Mouse (Mus musculus) monocyte, adult 5-6 weeks (primary cell): ENCODE measurements around the gene Ppp1r11. TPM values are rescaled to one million over a fixed set of nuclear protein-coding genes. Genes with fewer than 3 reads are reported as not detected.

Source experiments
- ATAC-seq: fragments of 153-309, 156-312 bp; replicated peaks from 2 replicates; pipeline ENCODE4 v1.8.0; 2017; ENCODE audit warnings: mild to moderate bottlenecking; ENCODE audit not compliant: low TSS enrichment, insufficient number of reproducible peaks, severe bottlenecking, poor library complexity, low FRiP score
- total RNA-seq: library from RNA; stranded (forward); fragments of 200-1000, 200-491, 200-594 nt; gene quantifications from 3 replicates; pipeline ENCODE4 v1.2.3, GENCODE M21; 2017

The Ppp1r11 gene
- total RNA-seq, 1 experiment from 2014 or later: 79.2 TPM

GRCm38 (mm10) chr17:36930233-36930632, 21.3 kb downstream of the Ppp1r11 start:
- no peak for ATAC-seq

- no peak for ATAC-seq
Observed at GRCm38 (mm10) chr17:36929236-36929932, 22.2 kb downstream of the Ppp1r11 start.

GRCm38 (mm10) chr17:36927496-36928120, 23.9 kb downstream of the Ppp1r11 start:
- ATAC-seq: no peak

- ATAC-seq: no peak
Observed at GRCm38 (mm10) chr17:36923491-36923890, 28.1 kb downstream of the Ppp1r11 start.

- no peak for ATAC-seq
Observed at GRCm38 (mm10) chr17:36922715-36923114, 28.8 kb downstream of the Ppp1r11 start.

- no peak for ATAC-seq
Observed at GRCm38 (mm10) chr17:36920239-36920638, 31.3 kb downstream of the Ppp1r11 start.

GRCm38 (mm10) chr17:36915076-36915475, 36.5 kb downstream of the Ppp1r11 start:
- no peak for ATAC-seq

- 0 out of 2 replicates have a peak, but pooled peaks have one; percentile 53 for ATAC-seq
Observed at GRCm38 (mm10) chr17:36914108-36914507, 37.4 kb downstream of the Ppp1r11 start.

- no peak for ATAC-seq
Observed at GRCm38 (mm10) chr17:36912031-36912430, 39.5 kb downstream of the Ppp1r11 start.

- no peak for ATAC-seq
Observed at GRCm38 (mm10) chr17:36909802-36910201, 41.7 kb downstream of the Ppp1r11 start.

- ATAC-seq: no peak
Observed at GRCm38 (mm10) chr17:36908235-36908634, 43.3 kb downstream of the Ppp1r11 start.

GRCm38 (mm10) chr17:36903651-36904050, 47.9 kb downstream of the Ppp1r11 start:
- no peak for ATAC-seq

GRCm38 (mm10) chr17:36900691-36901090, 50.9 kb downstream of the Ppp1r11 start:
- ATAC-seq: no peak

GRCm38 (mm10) chr17:36900001-36900400, 51.5 kb downstream of the Ppp1r11 start:
- ATAC-seq: no peak

- no peak for ATAC-seq
Observed at GRCm38 (mm10) chr17:36899376-36899775, 52.2 kb downstream of the Ppp1r11 start.

Other genes starting within 250 kb of the Ppp1r11 start
- gene H2-M10.5, start 178.8 kb downstream of the Ppp1r11 start, total RNA-seq: not detected in 3 replicates
- gene H2-M10.6, start 139.6 kb downstream of the Ppp1r11 start, total RNA-seq: not detected in 3 replicates
- 45.2 to 61.6 TPM (median 45.5 TPM) in 3 replicates for gene Trim26, start 114.6 kb downstream of the Ppp1r11 start, total RNA-seq
- gene Trim15, start 84.5 kb downstream of the Ppp1r11 start, total RNA-seq: not detected in 3 replicates
- gene Trim10, start 82.2 kb downstream of the Ppp1r11 start, total RNA-seq: 0.49 to 16.6 TPM (median 11.1 TPM) in 3 replicates
- not detected in 3 replicates for gene Trim40, start 61.6 kb downstream of the Ppp1r11 start, total RNA-seq
- gene Trim31, start 53.6 kb downstream of the Ppp1r11 start, total RNA-seq: not detected in 3 replicates
- 2.6 TPM in 1 of 3 replicates, not detected in the others for gene Rnf39, start 8.8 kb downstream of the Ppp1r11 start, total RNA-seq
- gene Znrd1, start 6.8 kb upstream of the Ppp1r11 start, total RNA-seq: 28.2 to 45.0 TPM (median 30.5 TPM) in 3 replicates
- gene Znrd1as, start 6.9 kb upstream of the Ppp1r11 start, total RNA-seq: 1.1 to 4.4 TPM (median 3.4 TPM) in 3 replicates
- gene 2410137M14Rik, start 29.5 kb upstream of the Ppp1r11 start, total RNA-seq: not detected in 3 replicates
- gene H2-M5, start 37.8 kb upstream of the Ppp1r11 start, total RNA-seq: not detected in 3 replicates
- 0.64 to 3.4 TPM in 2 of 3 replicates, not detected in the other for gene Zfp57, start 49.4 kb upstream of the Ppp1r11 start, total RNA-seq
- not detected in 3 replicates for gene Mog, start 71.7 kb upstream of the Ppp1r11 start, total RNA-seq
- 20.1 to 24.2 TPM (median 24.1 TPM) in 3 replicates for gene Gabbr1, start 94.2 kb upstream of the Ppp1r11 start, total RNA-seq
- gene Olfr90, start 136.8 kb upstream of the Ppp1r11 start, total RNA-seq: not detected in 3 replicates
- gene Olfr91, start 146.5 kb upstream of the Ppp1r11 start, total RNA-seq: not detected in 3 replicates
- 0.48 TPM in 1 of 3 replicates, not detected in the others for gene Olfr92, start 168.3 kb upstream of the Ppp1r11 start, total RNA-seq
- gene Olfr93, start 209.8 kb upstream of the Ppp1r11 start, total RNA-seq: not detected in 3 replicates
- not detected in 3 replicates for gene Ubd, start 242.2 kb upstream of the Ppp1r11 start, total RNA-seq
- gene Olfr94, start 249.3 kb upstream of the Ppp1r11 start, total RNA-seq: not detected in 3 replicates